Mouse (Mus musculus) liver, adult 2 months (tissue): ENCODE measurements around the gene Epha3. TPM values are rescaled to one million over a fixed set of nuclear protein-coding genes. Genes with fewer than 3 reads are reported as not detected.

Experiments
- DNase-seq: peaks from one replicate; pipeline ENCODE4 v3.0.0-alpha.2; 2011; ENCODE audit warnings: low read depth, low spot score; ENCODE audit errors: extremely low read depth
- H3K27ac ChIP-seq: fragments of 200-500 bp; replicated peaks from 2 replicates; pipeline ENCODE4 v1.5.1; 2012; ENCODE audit warnings: low read depth, mild to moderate bottlenecking, control low read depth, inconsistent platforms, low read length; ENCODE audit not compliant: insufficient read depth
- H3K27me3 ChIP-seq: fragments of 200-500 bp; 2 replicates; pipeline ENCODE4 v1.6.1; 2012; ENCODE audit warnings: mild to moderate bottlenecking, moderate library complexity, low read length, inconsistent platforms; ENCODE audit not compliant: control insufficient read depth, insufficient read depth
- H3K36me3 ChIP-seq: fragments of 200-500 bp; 2 replicates; pipeline ENCODE4 v1.6.1; 2012; ENCODE audit warnings: low read length, inconsistent platforms; ENCODE audit not compliant: control insufficient read depth, insufficient read depth
- H3K4me1 ChIP-seq: fragments of 200-500 bp; 2 replicates; pipeline ENCODE4 v1.6.1; 2011; ENCODE audit warnings: low read length; ENCODE audit not compliant: control insufficient read depth, insufficient read depth
- H3K4me3 ChIP-seq: fragments of 200-500 bp; 2 replicates; pipeline ENCODE4 v1.5.1; 2011; ENCODE audit warnings: low read depth, mild to moderate bottlenecking, control low read depth, low read length, moderate library complexity; ENCODE audit not compliant: insufficient read depth
- H3K79me2 ChIP-seq: fragments of 200-500 bp; 2 replicates; pipeline ENCODE4 v1.6.1; 2012; ENCODE audit warnings: inconsistent platforms, mild to moderate bottlenecking, low read length, moderate library complexity; ENCODE audit not compliant: control insufficient read depth, insufficient read depth
- H3K9ac ChIP-seq: fragments of 200-500 bp; 2 replicates; pipeline ENCODE4 v1.6.1; 2012; ENCODE audit warnings: low read depth, mild to moderate bottlenecking, control low read depth, inconsistent platforms, low read length
- CTCF ChIP-seq: fragments of 200-500 bp; IDR thresholded peaks from 2 replicates; pipeline ENCODE4 v1.5.1; 2011; ENCODE audit warnings: low read depth, low read length, control low read depth
- POLR2A ChIP-seq: fragments of 200-500 bp; IDR thresholded peaks from 2 replicates; pipeline ENCODE4 v1.6.1; 2011; ENCODE audit warnings: low read length, control low read depth; ENCODE audit not compliant: insufficient read depth; ENCODE audit errors: extremely low read depth
- WGBS: fragments of 180-500 bp; shearing (Covaris S2); methylation state at CpG from one replicate; pipeline ENCODE4 v1.1.7; 2018; 5-methylcytosine and 5-hydroxymethylcytosine counted together
- polyA plus RNA-seq: library from polyadenylated mRNA; depleted of rRNA; stranded (reverse); fragments of >200 nt; gene quantifications from 2 replicates; pipeline ENCODE4 v1.2.3, GENCODE M21; 2012
- total RNA-seq: library from RNA; depleted of rRNA; stranded (reverse); fragments of >200 nt; gene quantifications from 2 replicates; pipeline ENCODE4 v1.2.3, GENCODE M21; 2014

The Epha3 gene
- total and polyA plus RNA-seq, 2 experiments = 0.32 to 1.4 TPM

GRCm38 (mm10) chr16:63782101-63782500 is 81.9 kb downstream of the Epha3 start:
- TF ChIP-seq CTCF (no peak), POLR2A (no peak)
- 44% methylated on average over 1 of the region's 1 CpGs for WGBS
- H3K9ac ChIP-seq = no peak overlapping the region
- H3K4me1 ChIP-seq = no peaks in the 10 kb centered on the region
- no peak overlapping the region for H3K4me3 ChIP-seq
- H3K27me3 ChIP-seq = no peaks in the 10 kb centered on the region
- no peaks in the 10 kb centered on the region for H3K36me3 ChIP-seq
- no peak for DNase-seq
- no peaks in the 10 kb centered on the region for H3K79me2 ChIP-seq
- no peak overlapping the region for H3K27ac ChIP-seq

GRCm38 (mm10) chr16:63780151-63780550 is 83.8 kb downstream of the Epha3 start:
- TF ChIP-seq POLR2A (no peak), CTCF (no peak)
- no peak overlapping the region for H3K4me3 ChIP-seq
- no peaks in the 10 kb centered on the region for H3K36me3 ChIP-seq
- no peak overlapping the region for H3K27ac ChIP-seq
- no peaks in the 10 kb centered on the region for H3K27me3 ChIP-seq
- no peak overlapping the region for H3K9ac ChIP-seq
- H3K79me2 ChIP-seq = no peaks in the 10 kb centered on the region
- WGBS = 86% methylated on average over 5 of the region's 5 CpGs
- no peak for DNase-seq
- H3K4me1 ChIP-seq = no peaks in the 10 kb centered on the region

- Histone ChIP-seq H3K27ac (no peak overlapping the region), H3K4me1 (no peaks in the 10 kb centered on the region), H3K36me3 (no peaks in the 10 kb centered on the region), H3K4me3 (no peak overlapping the region), H3K79me2 (no peaks in the 10 kb centered on the region), H3K27me3 (no peaks in the 10 kb centered on the region), H3K9ac (no peak overlapping the region)
- no peak for DNase-seq
- TF ChIP-seq CTCF (no peak), POLR2A (no peak)
- 71% methylated on average over 1 of the region's 1 CpGs for WGBS
Observed at GRCm38 (mm10) chr16:63777811-63778210, 86.2 kb downstream of the Epha3 start.

DNA sequence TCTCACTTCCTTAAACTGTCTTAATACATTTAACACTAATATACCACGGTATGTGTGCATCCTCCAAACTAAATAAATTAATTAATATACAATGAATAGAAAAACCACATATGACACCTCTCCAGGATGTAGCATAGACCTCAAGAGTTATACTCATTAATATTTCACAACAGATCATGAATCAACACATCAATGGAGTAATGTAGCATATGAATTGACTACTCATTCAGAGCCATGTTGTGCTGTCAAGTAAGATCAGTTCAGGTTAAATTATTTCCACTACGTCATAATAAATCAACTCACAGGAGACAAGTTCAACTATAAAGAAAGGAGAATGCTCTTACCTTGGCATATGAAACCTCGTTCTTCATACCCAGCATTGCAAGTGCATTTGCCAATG is 91.4 kb downstream of the Epha3 start:
- Histone ChIP-seq H3K4me3 (no peak overlapping the region), H3K4me1 (no peaks in the 10 kb centered on the region), H3K9ac (no peak overlapping the region), H3K36me3 (no peaks in the 10 kb centered on the region), H3K27ac (no peak overlapping the region), H3K27me3 (no peaks in the 10 kb centered on the region), H3K79me2 (no peaks in the 10 kb centered on the region)
- TF ChIP-seq POLR2A (no peak), CTCF (no peak)
- no peak for DNase-seq
- WGBS = 85% methylated on average over 3 of the region's 3 CpGs

DNA sequence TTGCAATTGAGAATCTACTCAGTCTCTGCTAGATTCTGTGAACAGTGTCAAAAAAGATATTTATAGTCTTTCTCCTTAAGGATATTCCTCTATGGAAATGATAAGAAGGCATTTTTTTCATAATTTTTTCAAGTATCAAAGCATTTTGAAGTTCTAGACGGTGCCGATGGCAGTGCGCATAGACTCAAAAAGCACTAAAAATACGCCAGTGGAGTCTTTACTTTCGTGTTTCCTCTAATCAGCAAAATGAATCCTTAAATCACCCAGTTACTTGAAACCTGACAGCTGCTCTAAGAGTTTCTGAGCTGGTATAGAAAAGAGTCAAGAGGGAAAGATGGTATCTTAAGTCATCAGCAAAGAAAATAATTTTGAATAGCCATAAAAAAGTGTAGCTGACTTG is 96.4 kb downstream of the Epha3 start:
- WGBS = 74% methylated on average over 5 of the region's 5 CpGs
- Histone ChIP-seq H3K4me3 (no peak overlapping the region), H3K27ac (no peak overlapping the region), H3K27me3 (no peaks in the 10 kb centered on the region), H3K36me3 (no peaks in the 10 kb centered on the region), H3K4me1 (no peaks in the 10 kb centered on the region), H3K9ac (no peak overlapping the region), H3K79me2 (no peaks in the 10 kb centered on the region)
- DNase-seq = no peak
- no peak for TF ChIP-seq POLR2A
- no peak for TF ChIP-seq CTCF

DNA sequence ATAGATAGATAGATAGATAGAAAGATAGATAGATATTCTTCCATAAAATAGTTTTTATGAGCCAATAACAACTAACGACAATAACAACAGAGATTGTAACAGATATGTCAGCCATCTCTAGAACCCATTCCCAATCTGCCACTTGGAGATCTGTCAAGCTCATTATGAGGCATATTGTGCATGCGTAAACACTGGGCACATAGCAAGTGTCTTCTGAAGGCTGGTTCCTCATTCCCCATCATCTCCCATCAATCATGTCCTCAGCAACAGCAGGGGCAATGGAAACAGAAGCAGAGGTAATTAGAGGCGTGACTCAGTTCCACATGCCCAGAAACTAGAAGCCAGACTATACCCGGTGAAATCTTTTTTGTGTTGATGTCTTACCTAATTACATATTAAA is 102.8 kb downstream of the Epha3 start:
- H3K79me2 ChIP-seq = no peaks in the 10 kb centered on the region
- H3K27ac ChIP-seq = no peak overlapping the region
- WGBS = 87% methylated on average over 4 of the region's 4 CpGs
- H3K36me3 ChIP-seq = no peaks in the 10 kb centered on the region
- no peak for DNase-seq
- H3K27me3 ChIP-seq = no peaks in the 10 kb centered on the region
- no peak overlapping the region for H3K4me3 ChIP-seq
- no peak overlapping the region for H3K9ac ChIP-seq
- H3K4me1 ChIP-seq = no peaks in the 10 kb centered on the region
- TF ChIP-seq POLR2A = no peak
- TF ChIP-seq CTCF = no peak
